Mouse (Mus musculus) lung, adult 2 months (tissue): ENCODE data around the gene L3mbtl4.

ENCODE experiments used
- CTCF ChIP-seq: fragments of 200-500 bp; IDR thresholded peaks from 2 replicates; pipeline ENCODE4 v1.5.1; 2011; ENCODE audit warnings: mild to moderate bottlenecking, low read length, control low read depth; ENCODE audit not compliant: insufficient read depth
- POLR2A ChIP-seq: fragments of 200-500 bp; IDR thresholded peaks from 2 replicates; pipeline ENCODE4 v1.6.1; 2011; ENCODE audit warnings: low read depth, mild to moderate bottlenecking, control low read depth, low read length, borderline replicate concordance; ENCODE audit errors: extremely low read depth

DNA sequence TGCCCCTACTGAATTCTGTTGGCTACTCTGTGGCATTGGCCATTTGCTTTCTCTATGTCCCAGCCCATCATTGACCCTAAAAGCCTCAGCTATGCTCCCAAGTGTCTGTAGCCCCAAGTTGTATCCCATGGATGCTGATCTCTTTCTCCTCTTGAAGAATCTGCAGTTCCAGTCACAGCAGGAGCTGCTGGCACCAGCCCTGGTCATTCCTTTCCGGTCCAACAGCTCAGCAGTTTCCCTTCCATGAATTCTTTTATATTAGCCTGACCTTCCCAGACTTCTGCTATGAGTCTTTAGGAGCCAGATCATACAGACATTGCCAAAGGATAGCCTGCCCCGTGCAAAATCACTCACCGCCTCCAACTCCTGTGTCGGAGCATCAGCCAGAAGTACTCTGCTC, 520.1 kb downstream of the L3mbtl4 start:
- no peak for TF ChIP-seq CTCF
- TF ChIP-seq POLR2A: no peak
